Mouse (Mus musculus) embryonic facial prominence, embryonic 13.5 days (tissue): ENCODE results near the gene Gpr146. TPM values are rescaled to one million over a fixed set of nuclear protein-coding genes. Genes with fewer than 3 reads are reported as not detected.
A peak's percentile ranks its signal among the peaks of the same experiment; 100 is the strongest.
"Not testable (repeated sequence)": the region's sequence is repeated elsewhere in the genome, so short reads cannot be mapped to it uniquely, and the experiment has no call there.

Experiments used
- ATAC-seq: fragments of 200-750 bp; cut with Nextera tagmentation; 2 replicates; pipeline ENCODE4 v1.8.0; 2017; ENCODE audit warnings: low read depth; ENCODE audit not compliant: insufficient number of reproducible peaks, insufficient read depth, low FRiP score, low TSS enrichment
- H3K27ac ChIP-seq: fragments of 300-500 bp; sonication (generic); 2 replicates; pipeline ENCODE4 v1.5.1; 2015; ENCODE audit warnings: moderate library complexity, mild to moderate bottlenecking, inconsistent platforms
- H3K27me3 ChIP-seq: fragments of 300-500 bp; sonication (generic); 2 replicates; pipeline ENCODE4 v1.6.1; 2015; ENCODE audit warnings: mild to moderate bottlenecking, inconsistent platforms
- H3K36me3 ChIP-seq: fragments of 300-500 bp; sonication (generic); 2 replicates; pipeline ENCODE4 v1.6.1; 2015; ENCODE audit warnings: mild to moderate bottlenecking, inconsistent platforms
- H3K4me1 ChIP-seq: fragments of 300-500 bp; sonication (generic); 2 replicates; pipeline ENCODE4 v1.6.1; 2015; ENCODE audit warnings: inconsistent platforms
- H3K4me2 ChIP-seq: fragments of 300-500 bp; sonication (generic); 2 replicates; pipeline ENCODE4 v1.6.1; 2015; ENCODE audit warnings: moderate library complexity, mild to moderate bottlenecking, inconsistent platforms
- H3K4me3 ChIP-seq: fragments of 300-500 bp; sonication (generic); 2 replicates; pipeline ENCODE4 v1.5.1; 2015; ENCODE audit warnings: mild to moderate bottlenecking, inconsistent platforms
- H3K9ac ChIP-seq: fragments of 300-500 bp; sonication (generic); 2 replicates; pipeline ENCODE4 v1.6.1; 2015; ENCODE audit warnings: mild to moderate bottlenecking, inconsistent platforms
- H3K9me3 ChIP-seq: fragments of 300-500 bp; sonication (generic); 2 replicates; pipeline ENCODE4 v1.6.1; 2016; ENCODE audit warnings: inconsistent platforms
- WGBS: fragments of 180-500 bp; shearing (Covaris S2); methylation state at CpG from one replicate; pipeline ENCODE4 v1.1.7; 2015; ENCODE audit warnings: mixed read lengths; 5-methylcytosine and 5-hydroxymethylcytosine counted together
- polyA plus RNA-seq: library from polyadenylated mRNA; unstranded; fragments of >200 nt; fragmentation: Nextera tagmentation; extraction: Ambion mirVana; gene quantifications from 2 replicates; pipeline ENCODE4 v1.2.1, GENCODE M21; 2015

The Gpr146 gene
- polyA plus RNA-seq, 1 experiment from 2014 or later, result 2.5 TPM

GRCm38 (mm10) chr5:139383234-139383633 is 5.7 kb downstream of the Gpr146 start:
- WGBS, result 86% methylated on average over 9 of the region's 9 CpGs
- no peak overlapping the region for H3K27ac ChIP-seq
- H3K4me1 ChIP-seq, result peaks cover 43% of the 10 kb centered on the region

DNA sequence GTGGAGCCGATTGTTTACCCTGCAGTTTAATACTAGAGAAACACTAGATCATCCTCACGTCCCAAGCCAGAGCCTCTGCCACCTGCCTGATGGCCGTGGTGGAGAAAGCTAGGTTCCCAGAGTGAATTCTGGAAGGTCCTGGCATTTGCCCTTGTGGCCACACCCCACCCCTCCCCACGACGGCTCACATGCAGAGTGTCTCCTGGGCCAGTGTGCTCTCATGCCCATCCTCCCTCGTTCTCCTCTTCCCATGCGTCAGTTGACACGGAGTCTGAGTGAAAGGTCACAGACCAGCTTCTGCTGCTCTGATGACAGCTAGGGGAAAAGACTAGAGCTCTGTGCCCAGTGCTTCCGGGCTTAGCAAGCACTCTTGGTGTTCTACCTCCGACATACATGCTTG is 7.0 kb downstream of the Gpr146 start:
- Histone ChIP-seq H3K4me3 (no peak overlapping the region), H3K9me3 (no peaks in the 10 kb centered on the region), H3K4me1 (peaks cover 43% of the 10 kb centered on the region), H3K36me3 (no peaks in the 10 kb centered on the region), H3K9ac (no peak overlapping the region), H3K27ac (no peak overlapping the region), H3K4me2 (no peak overlapping the region), H3K27me3 (no peaks in the 10 kb centered on the region)
- WGBS, result 76% methylated on average over 10 of the region's 10 CpGs
- ATAC-seq, result no peak

More at GRCm38 (mm10) chr5:139383234-139383633, 5.7 kb downstream of the Gpr146 start:
- no peak overlapping the region for H3K4me3 ChIP-seq
- no peaks in the 10 kb centered on the region for H3K36me3 ChIP-seq
- no peak overlapping the region for H3K9ac ChIP-seq
- H3K4me2 ChIP-seq, result no peak overlapping the region; the same call in 1 of the 2 replicates
- H3K9me3 ChIP-seq, result no peaks in the 10 kb centered on the region
- ATAC-seq, result no peak
- no peaks in the 10 kb centered on the region for H3K27me3 ChIP-seq

- no peak overlapping the region for H3K9ac ChIP-seq
- peaks cover 40% of the 10 kb centered on the region for H3K4me1 ChIP-seq
Measured at GRCm38 (mm10) chr5:139386047-139386446, 8.6 kb downstream of the Gpr146 start.

GRCm38 (mm10) chr5:139387329-139388194 is 10.1 kb downstream of the Gpr146 start:
- H3K27ac ChIP-seq, result peak overlapping the region; percentile 62
- 83% methylated on average over 10 of the region's 10 CpGs for WGBS
- no peaks in the 10 kb centered on the region for H3K9me3 ChIP-seq
- no peak overlapping the region for H3K4me2 ChIP-seq
- peaks cover 38% of the 10 kb centered on the region for H3K4me1 ChIP-seq
- no peak overlapping the region for H3K4me3 ChIP-seq
- no peak overlapping the region for H3K9ac ChIP-seq
- no peak for ATAC-seq
- no peaks in the 10 kb centered on the region for H3K27me3 ChIP-seq
- H3K36me3 ChIP-seq, result no peaks in the 10 kb centered on the region

More at GRCm38 (mm10) chr5:139386047-139386446, 8.6 kb downstream of the Gpr146 start:
- Histone ChIP-seq H3K9me3 (no peaks in the 10 kb centered on the region), H3K27ac (no peak overlapping the region), H3K4me2 (no peak overlapping the region), H3K36me3 (no peaks in the 10 kb centered on the region), H3K4me3 (no peak overlapping the region), H3K27me3 (no peaks in the 10 kb centered on the region)
- no peak for ATAC-seq
- 90% methylated on average over 5 of the region's 5 CpGs for WGBS

DNA sequence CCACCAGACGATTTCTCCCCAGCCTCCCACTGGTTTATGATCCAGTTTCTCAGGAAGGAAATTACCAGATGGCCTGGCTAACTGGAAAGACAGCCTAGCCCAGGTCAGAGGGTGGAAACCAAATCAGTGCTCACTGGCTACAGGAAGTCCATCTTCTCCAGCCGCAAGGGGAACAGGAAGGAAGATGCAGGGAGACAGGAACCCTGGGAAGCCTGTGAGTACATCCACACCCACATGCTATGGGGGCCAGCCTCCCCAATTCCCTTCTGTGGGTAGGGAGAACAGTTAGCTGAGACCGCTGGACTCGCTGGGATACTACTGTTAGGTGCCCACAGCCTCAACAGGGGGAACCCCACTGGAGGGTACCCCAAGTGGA is 10.7 kb downstream of the Gpr146 start:
- Histone ChIP-seq H3K4me3 (no peak overlapping the region), H3K9me3 (no peaks in the 10 kb centered on the region), H3K36me3 (no peaks in the 10 kb centered on the region), H3K9ac (no peak overlapping the region), H3K4me2 (no peak overlapping the region), H3K27me3 (no peaks in the 10 kb centered on the region), H3K4me1 (peaks cover 38% of the 10 kb centered on the region), H3K27ac (peak overlapping the region; percentile 62)
- ATAC-seq, result no peak
- 79% methylated on average over 4 of the region's 4 CpGs for WGBS

GRCm38 (mm10) chr5:139388694-139389675 is 11.5 kb downstream of the Gpr146 start:
- Histone ChIP-seq H3K9ac (peak overlapping the region; percentile 46; the same call in 1 of the 2 replicates), H3K27ac (peak overlapping the region; percentile 85), H3K4me1 (peaks cover 38% of the 10 kb centered on the region), H3K27me3 (no peaks in the 10 kb centered on the region), H3K9me3 (no peaks in the 10 kb centered on the region), H3K4me3 (no peak overlapping the region), H3K4me2 (no peak overlapping the region), H3K36me3 (no peaks in the 10 kb centered on the region)
- no peak for ATAC-seq
- WGBS, result 65% methylated on average over 17 of the region's 17 CpGs

GRCm38 (mm10) chr5:139389676-139390061 is 12.2 kb downstream of the Gpr146 start:
- H3K9ac ChIP-seq, result peak overlapping the region; percentile 46; the same call in 1 of the 2 replicates
- H3K4me1 ChIP-seq, result peaks cover 41% of the 10 kb centered on the region
- no peaks in the 10 kb centered on the region for H3K9me3 ChIP-seq
- 17% methylated on average over 6 of the region's 6 CpGs for WGBS
- H3K4me3 ChIP-seq, result no peak overlapping the region
- H3K27me3 ChIP-seq, result no peaks in the 10 kb centered on the region
- no peaks in the 10 kb centered on the region for H3K36me3 ChIP-seq
- no peak overlapping the region for H3K4me2 ChIP-seq
- H3K27ac ChIP-seq, result peak overlapping the region; percentile 85
- ATAC-seq, result no peak

DNA sequence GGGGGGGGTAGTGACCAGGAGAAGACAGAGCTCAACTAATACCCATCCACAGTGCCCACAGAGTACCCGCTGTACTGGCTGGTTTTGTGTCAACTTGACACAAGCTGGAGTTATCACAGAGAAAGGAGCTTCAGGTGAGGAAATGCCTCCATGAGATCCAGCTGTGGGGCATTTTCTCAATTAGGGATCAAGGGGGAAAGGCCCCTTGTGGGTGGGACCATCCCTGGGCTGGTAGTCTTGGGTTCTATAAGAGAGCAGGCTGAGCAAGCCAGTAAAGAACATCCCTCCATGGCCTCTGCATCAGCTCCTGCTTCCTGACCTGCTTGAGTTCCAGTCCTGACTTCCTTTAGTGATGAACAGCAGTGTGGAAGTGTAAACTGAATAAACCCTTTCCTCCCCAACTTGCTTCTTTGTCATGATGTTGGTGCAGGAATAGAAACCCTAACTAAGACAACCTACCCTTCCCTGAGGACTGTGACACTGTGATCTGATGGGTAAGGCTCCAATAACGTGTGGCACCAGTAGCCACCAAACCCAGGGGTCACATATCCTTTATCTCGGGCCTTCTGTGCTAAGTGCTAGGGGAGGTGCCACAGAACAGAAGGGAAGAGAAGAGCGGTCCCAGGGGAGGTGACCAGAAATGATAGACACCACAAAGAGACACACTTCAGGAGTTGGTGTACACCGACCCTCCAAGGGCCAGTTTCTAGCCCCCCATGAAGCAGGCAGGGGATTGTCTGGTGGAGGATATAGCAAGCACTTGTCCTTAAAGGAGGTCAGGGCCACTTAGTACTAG is 13.0 kb downstream of the Gpr146 start:
- H3K4me2 ChIP-seq, H3K9me3 ChIP-seq, H3K27me3 ChIP-seq, H3K4me3 ChIP-seq, ATAC-seq, H3K36me3 ChIP-seq: not testable (repeated sequence)
- peak overlapping the region; percentile 85; the same call in 1 of the 2 replicates for H3K27ac ChIP-seq
- 70% methylated on average over 5 of the region's 5 CpGs for WGBS
- H3K9ac ChIP-seq, result 0 out of 2 replicates have a peak overlapping the region, but pooled peaks have one; percentile 27
- H3K4me1 ChIP-seq, result peaks cover 45% of the 10 kb centered on the region

- Histone ChIP-seq H3K4me1 (peaks cover 45% of the 10 kb centered on the region), H3K9ac (0 out of 2 replicates have a peak overlapping the region, but pooled peaks have one; percentile 27)
- WGBS, result 79% methylated on average over 11 of the region's 11 CpGs
Measured at GRCm38 (mm10) chr5:139391309-139391990, 14.0 kb downstream of the Gpr146 start.

More at GRCm38 (mm10) chr5:139391309-139391990, 14.0 kb downstream of the Gpr146 start:
- no peaks in the 10 kb centered on the region for H3K36me3 ChIP-seq
- H3K4me3 ChIP-seq, result no peak overlapping the region
- H3K4me2 ChIP-seq, result no peak overlapping the region
- no peaks in the 10 kb centered on the region for H3K27me3 ChIP-seq
- no peaks in the 10 kb centered on the region for H3K9me3 ChIP-seq
- no peak for ATAC-seq
- H3K27ac ChIP-seq, result no peak overlapping the region; the same call in 1 of the 2 replicates
